Mouse (Mus musculus): ENCODE measurements around the gene Krt79.

Krt79 gene

DNA sequence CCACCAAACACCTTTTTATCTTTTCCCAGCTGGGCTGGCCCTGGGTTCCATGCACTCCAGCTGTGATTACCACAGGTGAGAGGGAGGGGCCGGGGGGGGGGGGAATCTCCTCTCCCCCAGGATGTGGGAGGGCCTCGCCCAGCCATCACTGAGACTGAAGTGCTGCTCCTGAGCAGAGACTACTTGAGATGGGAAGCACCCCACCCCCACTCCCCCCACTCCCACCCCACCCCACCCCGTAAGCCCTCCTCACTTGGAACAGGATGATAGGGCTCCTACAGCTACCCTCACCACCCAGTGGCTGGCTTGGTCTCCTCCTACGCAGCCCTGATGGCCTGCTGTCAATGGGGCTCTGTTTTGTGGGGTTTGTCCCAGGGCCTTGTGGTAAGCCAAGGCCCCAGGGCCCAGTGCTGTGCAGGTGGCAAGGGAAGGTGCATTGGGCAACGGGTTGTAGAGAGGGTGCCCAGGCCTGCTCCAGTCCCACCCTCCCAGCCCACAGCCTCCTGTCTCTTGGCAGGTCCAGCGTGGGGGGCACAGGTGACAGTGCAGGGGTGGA lies at the start of gene Krt79:
Gene Krt79 (minus strand): TSS at position 51 of the 556 bp plus-strand sequence.
- no peak for DNase-seq

DNA sequence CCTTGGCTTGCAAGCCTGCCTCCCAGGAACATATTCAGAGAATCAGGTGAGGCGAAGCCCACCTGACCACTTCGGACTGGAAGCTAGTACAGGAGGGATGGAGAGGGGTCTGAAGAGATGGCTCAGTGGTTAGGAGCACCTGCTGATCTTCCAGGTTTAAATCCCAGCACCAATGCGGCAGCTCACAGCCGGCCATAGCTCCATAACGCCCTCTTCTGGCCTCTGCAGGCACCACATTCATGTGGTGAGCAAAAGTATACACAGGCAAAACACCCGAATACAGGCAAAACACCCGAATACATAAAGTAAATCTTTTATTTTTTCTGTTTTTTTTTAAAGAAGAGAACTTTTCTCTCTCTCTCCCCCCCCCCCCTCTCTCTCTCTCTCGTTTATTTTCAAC lies 48.6 kb upstream of the Krt79 start:
- DNase-seq, result no peak

DNA sequence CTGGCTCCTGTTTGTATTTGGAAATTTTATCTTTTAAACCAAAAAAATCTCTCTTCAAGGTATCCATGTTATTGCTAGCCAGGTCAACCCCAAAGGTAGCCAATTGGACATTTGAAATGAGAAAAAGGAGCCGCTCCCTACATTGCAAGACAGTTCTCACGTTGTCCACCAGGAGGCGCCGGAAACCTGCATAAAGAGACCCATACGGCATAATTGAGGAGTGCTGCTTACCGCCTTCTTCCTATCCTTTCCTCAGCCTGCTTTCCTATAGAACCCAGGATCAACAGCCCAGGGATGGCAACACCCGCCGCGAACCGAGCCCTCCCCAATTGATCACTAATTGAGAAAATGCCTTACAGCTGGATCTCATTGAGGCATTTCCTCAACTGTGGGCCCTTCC lies 48.0 kb upstream of the Krt79 start:
- DNase-seq, result peak; percentile 65 to 75

DNA sequence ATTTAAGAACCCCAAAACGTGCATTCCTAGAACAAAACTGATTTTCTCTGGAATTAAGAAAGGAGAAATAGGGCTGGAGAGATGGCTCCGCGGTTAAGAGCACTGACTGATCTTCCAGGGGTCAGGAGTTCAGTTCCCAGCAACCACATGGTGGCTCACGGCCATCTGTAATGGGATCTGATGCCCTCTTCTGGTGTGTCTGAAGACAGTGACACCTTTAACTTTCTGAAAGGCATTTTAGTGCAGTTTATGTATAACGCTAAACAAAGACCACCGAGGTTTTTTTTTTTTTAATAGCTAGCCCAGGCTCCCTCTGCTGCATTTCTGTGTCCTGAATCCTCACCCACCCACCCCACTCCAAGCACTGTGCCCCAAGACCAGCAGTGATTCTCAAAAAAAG lies 44.6 kb upstream of the Krt79 start:
- DNase-seq, result no peak

DNA sequence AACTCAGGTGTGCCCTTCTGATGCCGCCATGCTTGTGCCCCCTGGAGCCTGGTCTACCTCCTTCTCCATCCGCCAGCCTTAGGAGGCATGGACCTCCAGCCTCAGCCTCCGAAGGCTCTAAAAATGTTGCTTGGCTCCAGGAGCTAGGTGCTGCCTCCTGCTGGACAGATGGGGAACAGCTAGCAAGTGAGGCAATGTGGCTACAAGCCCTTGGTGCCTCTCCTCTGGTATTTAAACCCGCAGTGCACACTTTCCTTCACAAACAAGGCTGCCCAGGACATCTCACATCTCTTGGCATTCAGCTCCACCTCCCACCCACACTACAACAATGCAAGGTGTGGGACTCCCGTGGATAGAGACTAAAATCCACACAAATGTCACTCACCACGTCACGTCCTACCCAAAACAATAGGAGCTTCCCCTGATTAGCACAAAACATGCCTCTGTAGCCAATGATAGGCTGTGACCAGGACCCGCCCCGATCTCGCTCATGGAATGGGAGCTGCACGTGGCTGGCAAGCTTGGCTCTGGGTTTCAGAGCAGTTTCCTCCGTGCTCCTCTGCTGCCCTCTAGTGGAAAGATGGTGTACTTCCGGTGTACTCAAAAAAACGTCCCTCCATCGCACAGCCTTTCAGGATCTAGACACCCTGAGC lies 44.0 kb upstream of the Krt79 start:
- DNase-seq, result peak; percentile 67 to 74

DNA sequence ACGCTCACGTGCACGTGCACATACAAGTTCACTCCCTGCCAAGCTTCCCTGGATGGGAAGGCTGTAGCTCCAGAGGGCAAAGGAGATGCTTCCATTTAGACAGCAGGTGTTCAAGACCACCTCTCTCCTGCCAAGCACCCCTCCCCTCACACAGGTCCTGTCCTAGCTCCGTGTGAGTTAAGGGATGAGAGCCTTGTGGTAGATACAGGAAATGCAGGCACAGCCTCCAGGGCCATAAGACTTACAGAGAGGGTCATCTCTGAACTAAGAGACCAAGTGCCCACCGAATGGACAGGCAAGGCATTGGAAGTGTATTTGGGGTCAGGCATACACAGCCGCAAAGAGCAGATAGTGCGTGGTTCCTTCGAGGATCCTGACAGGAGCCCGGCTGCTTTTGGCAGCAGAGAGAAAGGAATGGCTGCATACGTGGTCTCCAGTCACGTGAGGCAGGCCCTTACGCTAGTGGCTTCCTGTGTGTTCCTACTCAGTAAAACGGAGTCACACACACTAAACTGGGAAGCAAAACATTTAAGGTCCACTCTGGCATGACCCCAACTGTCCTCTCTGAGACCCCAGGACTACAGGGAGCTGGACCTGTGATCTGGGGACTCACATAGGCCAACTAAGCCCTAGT lies 43.3 kb upstream of the Krt79 start:
- DNase-seq, result no peak

DNA sequence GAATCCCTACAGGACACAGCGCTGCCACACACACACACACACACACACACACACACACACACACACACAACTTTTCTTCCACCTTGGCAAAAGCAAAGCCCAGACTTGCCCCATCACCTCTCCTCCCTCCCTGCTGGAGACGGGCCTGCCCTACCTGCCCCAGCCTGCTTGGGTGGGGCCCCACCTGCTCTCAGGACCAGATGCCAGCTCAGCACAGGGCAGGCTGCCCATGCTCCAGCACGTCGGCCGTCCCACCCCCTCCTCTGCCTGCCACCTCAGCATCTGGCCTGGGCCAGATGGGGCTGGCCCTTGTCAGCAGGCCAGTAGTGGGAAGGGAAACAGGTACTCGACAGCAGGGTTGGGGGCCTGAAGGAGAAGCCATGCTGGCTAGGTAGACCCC lies 40.7 kb upstream of the Krt79 start:
- DNase-seq, result no peak

DNA sequence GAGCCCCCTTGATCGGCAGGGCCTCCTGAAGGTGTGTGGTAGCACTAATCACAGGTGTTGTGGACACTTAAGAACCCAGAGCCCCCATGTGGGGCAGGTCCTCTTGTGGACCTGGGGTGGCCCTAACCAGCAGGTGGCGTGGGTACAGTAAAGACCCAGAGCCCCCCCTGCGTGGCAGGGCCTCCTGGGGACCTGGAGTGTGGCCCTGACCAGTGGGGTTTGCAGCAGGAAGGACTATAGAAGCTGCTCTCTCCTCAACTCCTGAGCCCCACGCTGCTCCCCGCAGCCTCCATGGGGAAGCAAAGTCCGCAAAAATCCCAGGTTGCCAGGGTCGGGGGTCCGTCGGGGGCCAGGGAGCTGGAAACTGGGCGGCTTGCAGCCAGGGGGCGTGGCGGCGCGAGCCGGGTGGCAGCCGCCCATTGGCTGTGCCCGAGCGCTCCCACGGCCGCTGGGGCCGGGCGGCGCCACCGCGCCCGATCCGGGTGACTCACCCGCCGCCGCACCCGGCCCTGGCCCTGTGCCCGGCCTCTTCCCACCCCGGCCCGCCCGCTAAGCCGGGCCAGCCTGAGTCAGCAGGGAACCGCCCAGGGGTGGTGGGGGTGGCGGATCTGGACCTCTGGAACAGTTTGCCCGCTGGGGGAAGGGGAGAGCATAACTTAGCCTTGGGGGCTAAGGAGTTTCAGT lies 37.1 kb upstream of the Krt79 start:
- peak; percentile 34 to 48 for DNase-seq

DNA sequence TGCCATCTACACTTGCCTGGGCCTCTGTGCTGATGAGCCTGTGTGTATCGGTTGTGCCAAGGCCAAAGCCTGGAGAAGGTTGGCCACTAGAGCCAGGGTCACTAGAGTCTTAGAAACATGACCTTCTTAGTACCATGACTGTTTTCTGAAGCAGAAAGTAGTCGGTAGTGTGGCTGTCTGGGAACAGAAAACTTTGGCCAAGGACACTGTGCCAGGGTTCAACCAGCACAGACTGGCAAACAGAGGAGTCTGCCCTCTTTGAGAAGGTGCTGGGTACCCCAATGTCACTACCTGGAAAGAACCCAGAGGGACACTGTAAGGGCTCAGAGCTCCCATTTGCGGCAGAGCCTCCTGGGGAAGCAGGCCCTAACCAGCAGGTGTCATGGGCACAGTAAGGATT lies 36.5 kb upstream of the Krt79 start:
- no peak for DNase-seq

DNA sequence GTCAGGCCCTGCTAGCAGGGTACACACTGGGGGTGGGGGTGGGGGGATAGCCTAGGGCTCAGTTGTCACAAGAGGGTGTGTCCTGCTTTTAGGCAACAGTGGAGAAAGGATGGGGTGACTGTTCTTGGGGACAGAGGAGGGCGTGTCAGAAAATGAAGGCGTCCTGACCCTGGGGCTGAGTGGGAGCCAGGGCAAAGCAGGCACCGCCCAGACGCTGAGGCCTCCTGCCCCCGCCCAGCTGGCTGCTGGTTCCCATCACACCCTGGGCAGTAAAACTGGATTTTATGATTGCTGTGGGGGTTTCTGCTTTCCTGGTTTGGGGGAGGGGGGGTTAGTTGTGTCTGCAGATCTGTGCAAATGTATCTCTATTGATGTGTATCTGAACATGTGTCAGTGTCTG lies 35.9 kb upstream of the Krt79 start:
- no peak for DNase-seq

DNA sequence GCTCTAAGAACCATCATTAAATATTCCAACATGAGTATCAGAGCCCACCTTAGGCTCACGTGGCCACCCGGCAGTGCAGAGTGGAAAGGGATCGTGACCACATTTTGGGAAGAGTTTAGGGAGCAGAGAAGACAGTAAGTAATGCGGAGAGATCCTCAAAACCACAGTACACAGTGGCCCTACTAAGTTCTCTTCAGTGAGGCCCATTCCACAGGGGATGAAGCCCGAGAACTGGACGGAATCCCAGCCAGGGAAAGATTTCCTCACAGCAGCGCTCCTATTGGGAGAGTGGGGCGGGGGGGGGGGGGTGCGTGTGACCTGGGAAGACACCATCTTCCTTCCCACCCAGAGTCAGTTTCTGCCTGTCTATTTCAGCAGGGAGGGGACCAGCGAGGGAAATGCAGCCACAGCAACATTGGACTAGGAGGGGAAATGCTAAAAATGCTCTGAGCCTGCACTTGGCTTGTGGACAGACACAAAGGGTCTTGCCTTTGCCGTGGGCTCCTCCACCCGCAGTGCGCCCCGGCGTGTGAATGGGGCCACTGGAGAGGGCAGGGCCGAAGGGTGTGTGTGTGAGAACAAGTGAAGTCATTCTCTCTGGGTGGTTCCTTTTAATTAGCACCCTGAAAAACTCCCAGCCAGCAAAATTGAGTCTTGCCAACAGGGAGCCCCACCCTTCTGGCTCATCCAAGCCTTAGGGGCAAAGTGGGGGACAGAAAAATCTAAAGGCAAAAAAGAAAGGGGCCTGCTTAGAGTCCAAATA lies 34.1 kb upstream of the Krt79 start:
- DNase-seq, result no peak

DNA sequence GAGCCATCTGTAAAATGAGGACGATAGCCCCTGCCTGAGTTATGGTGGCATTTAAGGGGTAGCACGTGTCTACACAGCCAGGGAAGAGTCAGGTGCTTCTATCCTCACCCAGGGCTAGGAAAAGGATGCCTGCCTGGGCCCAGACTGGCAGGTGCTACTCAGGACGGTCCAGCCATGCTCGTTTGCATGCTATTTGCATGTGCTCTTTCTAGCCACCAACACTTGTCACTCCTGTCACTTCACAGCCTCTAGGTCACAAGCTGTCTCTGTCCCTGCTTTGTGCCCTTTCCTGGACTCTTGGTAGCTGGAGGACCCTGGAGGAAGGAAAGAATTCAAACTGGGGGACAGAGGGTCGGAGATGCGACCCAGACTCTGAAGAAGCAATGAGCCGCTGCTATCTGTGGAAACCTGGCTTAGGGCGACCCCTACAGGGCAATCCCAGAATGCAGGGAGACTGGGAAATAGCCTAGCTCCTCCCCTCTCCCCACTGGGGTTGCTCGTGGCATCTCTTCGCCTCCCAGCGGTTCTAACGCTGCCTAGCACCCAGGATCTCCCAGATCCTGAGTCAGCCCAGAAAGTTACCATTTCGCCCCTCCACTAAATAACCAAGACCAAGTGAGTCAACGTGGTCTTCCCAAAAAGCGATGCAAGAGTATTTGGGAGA lies 33.4 kb upstream of the Krt79 start:
- DNase-seq, result peak; percentile 79 to 84

DNA sequence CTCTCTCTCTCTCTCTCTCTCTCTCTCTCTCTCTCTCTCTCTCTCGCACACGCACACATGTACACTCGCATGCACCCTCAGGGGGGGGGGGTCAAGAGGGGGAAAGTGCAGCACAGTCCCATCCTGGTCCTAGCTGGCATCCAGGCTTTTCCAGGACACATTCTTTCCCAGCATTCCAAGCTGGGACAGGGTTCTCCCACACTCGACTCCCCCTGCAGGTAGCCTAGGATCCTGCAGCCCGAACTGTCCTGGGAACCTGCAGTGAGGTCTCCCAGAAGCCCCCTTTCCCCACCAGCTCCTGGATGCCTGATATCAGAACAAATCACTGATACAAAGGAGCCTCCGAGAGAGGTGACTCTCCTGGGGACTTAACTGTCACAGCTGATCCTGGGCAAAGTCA lies 30.4 kb upstream of the Krt79 start:
- DNase-seq, result no peak

DNA sequence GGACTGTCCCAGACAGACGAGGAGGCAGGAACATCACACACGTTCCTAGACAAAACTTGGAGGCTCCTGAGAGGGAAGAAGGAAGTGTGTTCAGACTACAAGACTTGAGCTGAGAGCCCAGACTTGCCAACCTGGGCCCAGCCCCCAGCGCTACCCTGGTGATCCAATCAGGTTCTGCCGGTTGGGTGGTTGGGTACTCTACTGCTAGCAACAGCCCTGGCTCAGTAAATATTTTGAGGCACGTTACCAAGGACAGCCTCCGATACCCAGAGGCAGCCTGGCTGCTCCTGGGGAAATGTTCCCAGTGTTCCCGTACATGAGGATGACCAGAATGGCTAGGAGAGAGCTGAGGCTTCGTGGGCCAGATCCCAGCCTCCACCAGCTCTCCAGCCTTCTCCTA lies 26.7 kb upstream of the Krt79 start:
- no peak for DNase-seq

DNA sequence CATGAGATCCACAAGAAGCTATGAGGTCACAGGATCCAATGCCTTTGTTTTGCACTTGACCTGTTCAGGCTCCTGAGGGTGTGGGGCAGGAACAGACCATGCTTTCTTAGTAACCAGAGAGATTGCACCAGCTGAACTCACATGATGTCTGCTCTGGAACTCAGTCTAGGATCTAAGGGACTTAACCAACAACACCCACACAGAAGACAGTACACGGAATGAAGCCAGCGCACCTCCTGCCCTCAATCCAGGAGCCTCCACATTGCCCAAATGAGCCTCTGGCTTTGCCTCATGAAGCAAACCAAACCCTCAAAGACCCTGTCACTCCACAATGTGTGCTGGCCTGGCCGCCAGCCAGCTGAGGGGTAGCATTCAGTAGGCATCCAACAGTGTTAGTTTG lies 18.8 kb upstream of the Krt79 start:
- DNase-seq, result no peak

DNA sequence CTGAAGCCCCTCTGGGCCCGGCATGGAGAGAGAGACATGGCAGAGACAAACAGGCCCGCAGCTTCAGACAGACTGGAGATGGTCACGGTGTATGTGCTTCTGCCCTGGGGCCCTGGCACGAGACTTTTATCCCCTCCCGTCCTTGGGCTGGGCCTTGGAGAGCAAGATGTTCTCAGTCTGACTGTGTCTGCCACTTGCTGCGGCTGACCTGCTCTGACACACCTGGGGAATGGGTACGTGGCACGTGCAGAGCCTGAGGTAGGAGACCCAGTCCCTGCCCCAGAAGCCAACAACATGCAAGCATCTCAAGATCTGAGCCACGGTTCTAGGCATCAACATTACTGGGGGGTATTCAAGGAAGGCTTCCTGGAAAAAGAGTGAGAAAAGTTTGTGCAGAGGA lies 14.1 kb upstream of the Krt79 start, which contains the start of gene Krt78:
Gene Krt78 (minus strand): TSS at position 101 of the 400 bp plus-strand sequence.
- no peak for DNase-seq

DNA sequence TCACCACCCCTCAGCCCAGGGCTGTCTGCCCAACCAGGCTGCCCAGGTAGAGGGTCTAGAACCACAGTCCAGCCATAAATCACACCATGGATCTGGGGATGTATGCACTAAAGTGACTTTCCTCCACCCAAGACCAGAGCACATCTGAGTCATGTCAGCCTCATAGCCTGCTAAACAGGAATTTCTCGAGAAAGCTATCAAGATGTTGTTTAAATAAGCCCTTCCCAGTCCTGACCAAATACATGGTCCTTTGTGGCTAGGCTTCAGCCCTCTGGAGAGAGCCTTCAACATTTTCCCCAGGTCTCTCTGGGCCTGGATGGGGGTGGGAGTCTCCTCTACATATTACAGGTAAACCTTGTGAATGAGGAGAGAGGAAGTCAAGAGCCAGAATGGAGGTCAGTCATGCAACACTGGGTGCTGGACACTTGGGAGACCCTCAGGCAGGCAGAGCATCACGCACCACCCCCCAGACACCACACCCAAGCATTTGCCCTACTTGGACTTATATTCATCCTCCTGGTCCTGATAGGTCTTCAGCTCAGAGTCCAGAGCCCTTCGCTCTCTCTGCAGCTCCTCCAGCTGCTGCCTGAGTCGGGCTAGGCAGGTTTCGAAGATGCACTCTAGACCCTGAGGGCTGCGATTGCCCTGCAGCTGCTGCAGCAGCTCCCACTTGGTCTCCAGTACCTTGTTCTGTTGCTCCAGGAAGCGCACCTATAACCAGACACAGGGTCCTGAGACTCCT lies 12.8 kb upstream of the Krt79 start:
- no peak for DNase-seq

DNA sequence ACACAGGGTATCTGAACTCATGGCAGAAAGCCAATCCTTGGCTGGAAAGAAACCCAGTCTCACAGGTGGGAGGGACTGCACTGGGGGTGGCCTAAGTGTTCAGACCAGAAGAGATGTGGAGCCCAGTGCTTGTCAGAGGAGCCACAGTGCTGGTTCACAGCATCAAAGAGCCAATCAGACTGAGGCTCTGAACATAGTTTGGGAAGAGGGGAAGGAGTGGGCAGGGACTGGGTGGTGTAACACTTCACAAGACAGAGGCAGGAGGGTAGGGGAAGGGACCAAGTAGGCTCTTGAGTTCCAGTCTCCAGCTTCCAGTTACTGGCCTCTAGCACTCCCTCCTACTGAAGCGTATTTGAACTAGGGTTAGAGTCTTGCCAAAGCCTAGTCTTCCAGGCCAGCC lies 5.3 kb upstream of the Krt79 start:
- DNase-seq, result no peak

DNA sequence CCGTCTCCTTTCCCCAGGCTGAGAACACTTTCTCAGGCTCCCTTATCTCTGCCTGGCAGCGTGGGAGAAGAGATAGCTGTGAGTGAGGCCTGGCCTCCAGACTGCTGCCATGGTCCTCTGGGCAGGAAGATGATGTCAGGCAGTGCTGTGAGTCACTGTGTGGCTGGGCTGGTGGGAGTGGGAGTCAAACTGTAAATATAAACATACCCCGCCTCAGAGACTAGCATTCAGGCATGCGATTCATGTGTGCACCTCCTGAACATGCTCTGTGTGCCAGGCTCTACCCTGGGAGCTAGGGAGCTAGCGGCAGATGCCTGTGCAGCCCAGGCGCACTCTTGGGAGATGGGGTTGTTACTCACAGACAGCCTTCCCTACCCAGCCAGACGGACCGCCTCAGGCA lies 1.8 kb upstream of the Krt79 start:
- no peak for DNase-seq

DNA sequence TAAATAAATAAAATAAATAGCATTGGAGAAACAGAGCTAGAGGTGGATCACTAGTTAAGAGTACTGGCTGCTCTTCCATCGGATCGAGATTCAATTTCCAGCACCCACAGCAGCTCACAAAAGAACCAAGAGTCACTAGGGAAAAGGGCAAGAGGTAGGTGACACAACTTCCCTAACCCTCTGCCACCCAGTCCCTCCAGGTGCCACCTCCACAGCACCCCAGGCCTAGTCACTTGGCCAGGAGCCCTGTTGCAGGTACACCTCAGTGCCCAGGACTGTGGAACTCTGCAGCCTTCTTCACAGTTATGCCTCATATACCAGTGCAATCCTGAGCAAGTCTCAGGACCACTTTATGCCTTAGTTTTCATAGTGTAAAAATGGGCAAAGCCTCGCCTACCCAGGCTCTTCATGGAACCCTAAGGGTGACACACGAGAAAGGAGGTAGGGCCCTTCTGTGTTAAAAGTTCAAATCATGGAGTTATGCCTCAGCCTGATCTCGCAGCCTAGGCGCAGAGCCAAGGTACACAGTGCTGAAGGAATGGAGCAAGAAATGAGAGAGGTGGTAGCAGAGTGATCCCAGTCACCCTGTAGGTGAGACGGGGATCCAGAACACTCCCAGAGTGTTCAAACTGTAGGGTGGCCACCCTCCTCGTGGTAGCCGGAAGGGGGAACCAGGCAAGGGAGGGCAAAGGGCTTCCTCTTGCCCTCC lies 1.4 kb downstream of the Krt79 start:
- DNase-seq, result no peak

DNA sequence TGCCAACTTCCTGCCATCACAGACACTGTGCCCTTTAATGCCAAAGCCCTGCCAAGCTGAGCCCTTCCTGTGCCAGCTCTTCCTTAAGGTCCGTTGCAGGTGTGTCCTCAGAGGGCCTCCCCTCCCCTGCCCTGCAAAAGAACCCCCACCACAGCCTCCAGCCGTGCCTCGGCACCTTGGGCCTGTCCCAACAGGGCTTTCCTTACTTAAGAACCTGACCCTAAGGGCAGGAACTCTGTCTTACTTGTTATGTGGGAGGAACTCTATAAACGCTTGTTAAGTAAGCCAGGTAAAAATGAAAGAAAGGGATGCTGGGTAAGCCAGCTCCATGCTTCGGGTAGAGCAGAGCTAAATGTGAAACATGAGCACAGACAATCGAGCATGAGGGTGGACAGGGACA lies 7.1 kb downstream of the Krt79 start:
- DNase-seq, result no peak

All from thymus, postnatal 36 days (tissue).